Comparison of ENCODE assay signal across 9 mouse cellular contexts in genomic region chr3:86793720-86794191, GRCm38 (mm10).
A peak's percentile ranks its signal among the peaks of the same experiment; 100 is the strongest.
DNase-seq lines count a peak whose midpoint lies in the region; ATAC-seq and TF ChIP-seq lines count a peak whose summit lies in the region.
"Had no signal": no experiment of that assay in that cellular context is flagged by ENCODE, and none has a peak within 500 bp of the region (broad histone marks: within the 10 kb centered on the region; RNA-seq: fewer than 3 reads in every experiment).

No protein-coding gene starts in this region.

- ATAC-seq in forebrain, embryonic 14.5 days = no peak
- ATAC-seq in kidney, postnatal 0 days (replicated peaks; ENCODE audit: low FRiP score, low read depth) = 0 out of 2 replicates have a peak, but pooled peaks have one; percentile 62
- no peak for ATAC-seq in midbrain, postnatal 0 days (ENCODE audit: low FRiP score)
- ATAC-seq: CD4-positive, CD25-positive, alpha-beta regulatory T cell, adult 4 months had no signal

- no peak overlapping the region for H3K4me2 ChIP-seq in forebrain, embryonic 14.5 days (ENCODE audit: low read length)
- H3K4me2 ChIP-seq in kidney, postnatal 0 days (ENCODE audit: low read length) = no peak overlapping the region
- no peak overlapping the region for H3K4me2 ChIP-seq in midbrain, postnatal 0 days (ENCODE audit: low read depth, low read length, poor library complexity, severe bottlenecking)

- H3K27ac ChIP-seq in forebrain, embryonic 14.5 days (ENCODE audit: low read depth, low read length) = 0 out of 2 replicates have a peak overlapping the region, but pooled peaks have one; percentile 11
- H3K27ac ChIP-seq in forebrain, embryonic 10.5 days = no peak overlapping the region
- no peak overlapping the region for H3K27ac ChIP-seq in kidney, postnatal 0 days
- H3K27ac ChIP-seq in midbrain, postnatal 0 days (ENCODE audit: low read depth, low read length) = no peak overlapping the region

- H3K36me3 ChIP-seq in forebrain, embryonic 14.5 days (ENCODE audit: control insufficient read depth, insufficient read depth, low read length) = peaks cover 69% of the 10 kb centered on the region
- H3K36me3 ChIP-seq in forebrain, embryonic 10.5 days (replicated peaks) = peaks cover 35% of the 10 kb centered on the region
- H3K36me3 ChIP-seq in kidney, postnatal 0 days (ENCODE audit: insufficient read depth, low read length) = no peaks in the 10 kb centered on the region
- peaks cover 42% of the 10 kb centered on the region for H3K36me3 ChIP-seq in midbrain, postnatal 0 days (ENCODE audit: insufficient read depth, low read length)

- no peaks in the 10 kb centered on the region for H3K9me3 ChIP-seq in forebrain, embryonic 14.5 days (replicated peaks; ENCODE audit: control insufficient read depth, low read length)
- H3K9me3 ChIP-seq in forebrain, embryonic 10.5 days = no peaks in the 10 kb centered on the region
- H3K9me3 ChIP-seq in kidney, postnatal 0 days (replicated peaks; ENCODE audit: low read length) = no peaks in the 10 kb centered on the region
- no peaks in the 10 kb centered on the region for H3K9me3 ChIP-seq in midbrain, postnatal 0 days (ENCODE audit: low read length)

- WGBS in forebrain, embryonic 14.5 days = 27% methylated on average over 1 of the region's 1 CpGs
- 81% methylated on average over 1 of the region's 1 CpGs for WGBS in forebrain, embryonic 10.5 days
- WGBS in kidney, postnatal 0 days = 57% methylated on average over 1 of the region's 1 CpGs
- WGBS in midbrain, postnatal 0 days = 46% methylated on average over 1 of the region's 1 CpGs

- H3K9ac ChIP-seq in forebrain, embryonic 14.5 days (ENCODE audit: low read length) = no peak overlapping the region
- H3K9ac ChIP-seq in kidney, postnatal 0 days (ENCODE audit: low read depth, low read length) = no peak overlapping the region
- no peak overlapping the region for H3K9ac ChIP-seq in midbrain, postnatal 0 days (replicated peaks; ENCODE audit: low read length, poor library complexity, severe bottlenecking)

- H3K4me1 ChIP-seq in forebrain, embryonic 14.5 days (ENCODE audit: control insufficient read depth, insufficient read depth, low read length) = no peaks in the 10 kb centered on the region
- peaks cover 23% of the 10 kb centered on the region for H3K4me1 ChIP-seq in forebrain, embryonic 10.5 days
- H3K4me1 ChIP-seq in kidney, postnatal 0 days (replicated peaks; ENCODE audit: insufficient read depth, low read length) = no peaks in the 10 kb centered on the region
- no peaks in the 10 kb centered on the region for H3K4me1 ChIP-seq in midbrain, postnatal 0 days (ENCODE audit: insufficient read depth, low read length)

- no peak overlapping the region for H3K4me3 ChIP-seq in forebrain, embryonic 14.5 days (ENCODE audit: low read depth, low read length)
- no peak overlapping the region for H3K4me3 ChIP-seq in forebrain, embryonic 10.5 days
- H3K4me3 ChIP-seq in kidney, postnatal 0 days (replicated peaks; ENCODE audit: low read depth, low read length) = no peak overlapping the region
- H3K4me3 ChIP-seq in midbrain, postnatal 0 days (ENCODE audit: low read depth, low read length) = no peak overlapping the region

- H3K27me3 ChIP-seq in forebrain, embryonic 14.5 days (replicated peaks; ENCODE audit: control insufficient read depth, insufficient read depth, low read length) = no peaks in the 10 kb centered on the region
- H3K27me3 ChIP-seq in forebrain, embryonic 10.5 days (ENCODE audit: poor library complexity, severe bottlenecking) = no peaks in the 10 kb centered on the region
- H3K27me3 ChIP-seq in kidney, postnatal 0 days (ENCODE audit: insufficient read depth, low read length) = no peaks in the 10 kb centered on the region
- H3K27me3 ChIP-seq in midbrain, postnatal 0 days (ENCODE audit: insufficient read depth, low read length) = no peaks in the 10 kb centered on the region

- DNase-seq in forebrain, embryonic 14.5 days (ENCODE audit: low spot score) = peak; percentile 35
- DNase-seq in forebrain, embryonic 10.5 days (ENCODE audit: extremely low spot score, low spot score) = no peak
- peak; percentile 77 for DNase-seq in Muller cell, postnatal 12 days (ENCODE audit: inconsistent ontology term)
- DNase-seq in heart, adult 9 months (ENCODE audit: low spot score in 2 of 2) = peak; percentile 41 to 74
- peak; percentile 63 for DNase-seq in kidney, postnatal 0 days (ENCODE audit: low spot score)
- no peak for DNase-seq in embryo, embryonic 11 days
- DNase-seq in right cerebral cortex, postnatal 25 days = no peak
- DNase-seq in midbrain, postnatal 0 days (ENCODE audit: low spot score) = no peak

- TF ChIP-seq CTCF in kidney, postnatal 0 days (IDR thresholded peaks at IDR 0.05; ENCODE audit: low read depth) = 0 out of 2 replicates have a peak, but pooled peaks have one; percentile 1
- no peak for TF ChIP-seq CTCF in midbrain, postnatal 0 days (IDR thresholded peaks at IDR 0.05)

Comparison
In these comparisons a context has a peak if more than half of its experiments do, and no peak if none do; other contexts are left out.
1. DNase-seq: peak in forebrain, embryonic 14.5 days (single experiment), Muller cell, postnatal 12 days (single experiment), heart, adult 9 months (2 of 2) and kidney, postnatal 0 days (single experiment); none in forebrain, embryonic 10.5 days (single experiment), embryo, embryonic 11 days (single experiment), right cerebral cortex, postnatal 25 days (single experiment) and midbrain, postnatal 0 days (single experiment).